Mouse (Mus musculus) neural tube, embryonic 11.5 days (tissue): Measurements from ENCODE around the gene Fam19a2. TPM values are rescaled to one million over a fixed set of nuclear protein-coding genes. Genes with fewer than 3 reads are reported as not detected.

Experiments
- ATAC-seq: fragments of 200-750 bp; cut with Nextera tagmentation; 2 replicates; pipeline ENCODE4 v1.8.0; 2017; ENCODE audit warnings: moderate number of reproducible peaks, mild to moderate bottlenecking, moderate TSS enrichment, moderate library complexity; ENCODE audit not compliant: insufficient read depth, low FRiP score, low TSS enrichment
- DNase-seq: peaks from one replicate; pipeline ENCODE4 v3.0.0-alpha.2; 2015; ENCODE audit warnings: low spot score
- H3K27ac ChIP-seq: fragments of 300-500 bp; sonication (generic); 2 replicates; pipeline ENCODE4 v1.5.1; 2014; ENCODE audit warnings: low read depth, mild to moderate bottlenecking, low read length
- H3K27me3 ChIP-seq: fragments of 300-500 bp; sonication (generic); 2 replicates; pipeline ENCODE4 v1.6.1; 2014; ENCODE audit warnings: mild to moderate bottlenecking, low read length, mixed read lengths; ENCODE audit not compliant: control insufficient read depth, insufficient read depth
- H3K36me3 ChIP-seq: fragments of 300-500 bp; sonication (generic); 2 replicates; pipeline ENCODE4 v1.6.1; 2014; ENCODE audit warnings: mild to moderate bottlenecking, low read length, moderate library complexity, mixed read lengths; ENCODE audit not compliant: control insufficient read depth, insufficient read depth
- H3K4me1 ChIP-seq: fragments of 300-500 bp; sonication (generic); 2 replicates; pipeline ENCODE4 v1.6.1; 2014; ENCODE audit warnings: low read length, mixed read lengths; ENCODE audit not compliant: control insufficient read depth, insufficient read depth
- H3K4me2 ChIP-seq: fragments of 300-500 bp; sonication (generic); 2 replicates; pipeline ENCODE4 v1.6.1; 2014; ENCODE audit warnings: low read depth, mild to moderate bottlenecking, moderate library complexity
- H3K4me3 ChIP-seq: fragments of 300-500 bp; sonication (generic); 2 replicates; pipeline ENCODE4 v1.5.1; 2014; ENCODE audit warnings: low read depth, low read length
- H3K9ac ChIP-seq: fragments of 300-500 bp; sonication (generic); 2 replicates; pipeline ENCODE4 v1.6.1; 2014; ENCODE audit warnings: mild to moderate bottlenecking, low read length
- H3K9me3 ChIP-seq: fragments of 300-500 bp; sonication (generic); 2 replicates; pipeline ENCODE4 v1.6.1; 2016; ENCODE audit warnings: low read length; ENCODE audit not compliant: control insufficient read depth
- WGBS: fragments of 180-500 bp; shearing (Covaris S2); extraction: QIAGEN DNeasy Blood & Tissue Kit; methylation state at CpG from one replicate; pipeline ENCODE4 v1.1.7; 2014; 5-methylcytosine and 5-hydroxymethylcytosine counted together
- polyA plus RNA-seq: library from polyadenylated mRNA; unstranded; fragments of >200 nt; fragmentation: Nextera tagmentation; extraction: Ambion mirVana; gene quantifications from 2 replicates; pipeline ENCODE4 v1.2.1, GENCODE M21; 2014

Fam19a2 gene
- polyA plus RNA-seq, 1 experiment from 2014 or later = 9.9 TPM

- no peak overlapping the region for H3K4me3 ChIP-seq
- H3K9me3 ChIP-seq = no peaks in the 10 kb centered on the region
- no peak overlapping the region for H3K9ac ChIP-seq
- H3K4me1 ChIP-seq = no peaks in the 10 kb centered on the region
- no peak for DNase-seq
- H3K4me2 ChIP-seq = no peak overlapping the region
- WGBS = 63% methylated on average over 3 of the region's 3 CpGs
- H3K27me3 ChIP-seq = no peaks in the 10 kb centered on the region
- no peak overlapping the region for H3K27ac ChIP-seq
- no peaks in the 10 kb centered on the region for H3K36me3 ChIP-seq
- ATAC-seq = no peak
Observed at GRCm38 (mm10) chr10:123402460-123402859, 138.7 kb downstream of the Fam19a2 start.

DNA sequence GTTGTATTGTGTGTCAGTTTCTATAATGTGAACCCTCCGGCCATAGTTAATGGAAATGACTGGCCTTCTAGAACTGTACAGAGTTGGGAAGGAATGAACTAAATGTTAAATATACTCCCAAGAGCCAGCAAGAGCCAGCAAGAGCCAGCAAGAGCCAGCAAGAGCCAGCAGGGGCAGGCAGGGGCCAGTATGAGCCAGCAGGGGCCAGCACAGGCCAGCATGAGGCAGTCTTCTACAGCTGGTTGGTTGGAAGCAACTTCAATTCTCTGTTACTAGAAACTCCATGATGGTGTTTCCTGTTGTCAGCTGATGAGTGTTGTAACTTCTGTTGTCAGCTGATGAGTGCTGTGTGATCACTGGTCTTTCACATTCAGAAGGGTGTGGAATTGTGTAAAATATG, 151.2 kb downstream of the Fam19a2 start:
- Histone ChIP-seq H3K9ac (no peak overlapping the region), H3K27me3 (no peaks in the 10 kb centered on the region), H3K36me3 (no peaks in the 10 kb centered on the region), H3K4me3 (no peak overlapping the region), H3K4me1 (no peaks in the 10 kb centered on the region), H3K9me3 (no peaks in the 10 kb centered on the region), H3K27ac (no peak overlapping the region), H3K4me2 (no peak overlapping the region)
- DNase-seq (no peak), ATAC-seq (no peak)
- WGBS = 88% methylated on average over 1 of the region's 1 CpGs

DNA sequence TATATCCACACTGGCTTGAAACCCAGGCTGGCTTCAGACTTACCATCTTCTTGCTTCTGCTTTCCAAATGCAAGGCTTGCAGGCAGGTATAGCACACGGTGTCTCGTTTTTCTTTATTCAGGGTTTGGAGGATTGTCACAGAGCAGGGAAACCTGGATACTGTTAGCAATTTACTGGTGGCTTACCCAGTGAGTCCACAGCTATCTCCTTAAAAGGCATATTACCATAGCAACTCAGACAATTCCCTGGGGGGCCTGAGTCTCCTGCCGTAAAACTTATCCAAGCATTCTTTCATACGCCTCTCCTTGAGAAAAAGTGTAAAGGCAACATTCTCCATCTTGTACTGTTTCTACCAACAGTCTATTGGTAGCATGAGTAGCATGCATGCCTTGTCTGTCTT, 152.2 kb downstream of the Fam19a2 start:
- Histone ChIP-seq H3K9me3 (no peaks in the 10 kb centered on the region), H3K36me3 (no peaks in the 10 kb centered on the region), H3K4me3 (no peak overlapping the region), H3K9ac (no peak overlapping the region), H3K27ac (no peak overlapping the region), H3K4me1 (no peaks in the 10 kb centered on the region), H3K27me3 (no peaks in the 10 kb centered on the region), H3K4me2 (no peak overlapping the region)
- no peak for DNase-seq
- 53% methylated on average over 4 of the region's 4 CpGs for WGBS
- no peak for ATAC-seq

GRCm38 (mm10) chr10:123418616-123419173, 154.9 kb downstream of the Fam19a2 start:
- no peak overlapping the region for H3K4me2 ChIP-seq
- DNase-seq (peak; percentile 23), ATAC-seq (no peak)
- no peaks in the 10 kb centered on the region for H3K27me3 ChIP-seq
- 76% methylated on average over 7 of the region's 7 CpGs for WGBS
- H3K4me3 ChIP-seq = no peak overlapping the region
- H3K9ac ChIP-seq = no peak overlapping the region
- no peak overlapping the region for H3K27ac ChIP-seq
- H3K9me3 ChIP-seq = no peaks in the 10 kb centered on the region
- H3K4me1 ChIP-seq = no peaks in the 10 kb centered on the region
- no peaks in the 10 kb centered on the region for H3K36me3 ChIP-seq

- no peaks in the 10 kb centered on the region for H3K36me3 ChIP-seq
- DNase-seq = no peak
- H3K27ac ChIP-seq = no peak overlapping the region
- 97% methylated on average over 1 of the region's 1 CpGs for WGBS
- H3K9me3 ChIP-seq = no peaks in the 10 kb centered on the region
- H3K9ac ChIP-seq = no peak overlapping the region
- no peak overlapping the region for H3K4me3 ChIP-seq
- H3K27me3 ChIP-seq = no peaks in the 10 kb centered on the region
- ATAC-seq = no peak
- no peaks in the 10 kb centered on the region for H3K4me1 ChIP-seq
- H3K4me2 ChIP-seq = no peak overlapping the region
Observed at GRCm38 (mm10) chr10:123420249-123420648, 156.5 kb downstream of the Fam19a2 start.

GRCm38 (mm10) chr10:123424482-123424881, 160.7 kb downstream of the Fam19a2 start:
- H3K4me1 ChIP-seq = no peaks in the 10 kb centered on the region
- no peaks in the 10 kb centered on the region for H3K36me3 ChIP-seq
- H3K9ac ChIP-seq = no peak overlapping the region
- 90% methylated on average over 3 of the region's 3 CpGs for WGBS
- DNase-seq = no peak
- ATAC-seq = no peak
- H3K4me3 ChIP-seq = no peak overlapping the region
- no peaks in the 10 kb centered on the region for H3K27me3 ChIP-seq
- no peak overlapping the region for H3K4me2 ChIP-seq
- H3K9me3 ChIP-seq = no peaks in the 10 kb centered on the region
- no peak overlapping the region for H3K27ac ChIP-seq

DNA sequence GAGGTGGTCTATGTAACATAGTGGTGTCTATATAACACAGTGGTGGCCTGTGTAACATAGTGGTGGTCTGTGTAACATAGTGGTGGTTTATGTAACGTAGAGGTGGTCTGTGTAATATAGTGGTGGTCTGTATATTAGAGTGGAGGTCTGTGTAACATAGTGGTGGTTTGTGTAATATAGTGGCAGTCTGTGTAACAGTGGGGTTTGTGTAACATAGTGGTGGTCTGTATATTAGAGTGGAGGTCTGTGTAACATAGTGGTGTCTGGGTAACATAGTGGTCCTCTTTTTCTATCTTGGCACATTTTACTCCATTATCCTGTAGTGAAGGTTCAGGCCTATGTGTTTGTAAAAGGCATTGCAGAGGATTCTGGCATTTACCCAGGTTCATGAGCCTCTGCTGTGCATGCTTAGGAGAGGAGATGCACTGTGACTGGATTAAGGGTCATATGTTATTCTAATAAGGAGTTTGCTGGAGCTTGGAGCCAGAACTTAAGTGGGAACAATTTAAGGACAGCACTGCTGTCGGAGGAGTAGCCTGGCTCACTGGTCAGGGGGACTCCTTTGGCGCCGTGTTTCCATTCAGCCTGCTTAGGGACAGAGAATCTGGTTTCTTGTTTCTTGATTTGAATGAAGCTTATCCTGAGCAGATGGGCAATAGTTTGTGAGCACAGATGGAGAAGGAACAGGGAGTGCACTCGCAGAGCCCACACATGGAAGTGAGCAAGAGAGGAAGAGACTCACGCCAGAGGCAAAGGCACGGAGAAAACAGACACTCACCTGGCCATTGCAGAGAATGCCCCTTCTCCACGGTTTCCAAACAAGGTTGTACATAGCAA, 162.9 kb downstream of the Fam19a2 start:
- no peak overlapping the region for H3K4me2 ChIP-seq
- H3K9ac ChIP-seq = no peak overlapping the region
- no peak for ATAC-seq
- no peaks in the 10 kb centered on the region for H3K27me3 ChIP-seq
- H3K4me3 ChIP-seq = no peak overlapping the region
- WGBS = 85% methylated on average over 8 of the region's 8 CpGs
- H3K4me1 ChIP-seq = no peaks in the 10 kb centered on the region
- H3K36me3 ChIP-seq = no peaks in the 10 kb centered on the region
- no peaks in the 10 kb centered on the region for H3K9me3 ChIP-seq
- no peak for DNase-seq
- H3K27ac ChIP-seq = no peak overlapping the region

DNA sequence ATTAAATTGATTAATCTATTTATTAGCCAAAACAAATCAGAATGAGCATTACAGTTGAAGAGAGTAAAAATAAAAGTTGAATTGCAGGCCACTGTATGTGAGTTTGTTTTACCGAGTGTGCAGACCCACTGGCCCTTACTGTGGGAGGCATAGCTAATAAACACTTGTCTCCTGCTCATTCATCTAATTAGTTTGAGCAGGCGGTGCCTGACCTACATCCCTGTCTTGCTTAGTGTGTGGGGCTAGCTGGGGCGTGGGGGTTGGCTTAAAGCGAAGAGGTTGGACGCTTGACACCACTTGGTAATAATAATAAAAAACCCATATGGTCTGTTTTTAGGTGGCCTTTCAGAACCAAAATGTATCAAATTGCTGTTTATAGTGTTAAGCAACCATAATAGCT, 167.8 kb downstream of the Fam19a2 start:
- WGBS = 72% methylated on average over 5 of the region's 5 CpGs
- Histone ChIP-seq H3K4me1 (no peaks in the 10 kb centered on the region), H3K9me3 (no peaks in the 10 kb centered on the region), H3K27ac (no peak overlapping the region), H3K4me2 (no peak overlapping the region), H3K36me3 (no peaks in the 10 kb centered on the region), H3K4me3 (no peak overlapping the region), H3K9ac (no peak overlapping the region), H3K27me3 (no peaks in the 10 kb centered on the region)
- ATAC-seq = no peak
- no peak for DNase-seq

GRCm38 (mm10) chr10:123437576-123437975, 173.8 kb downstream of the Fam19a2 start:
- Histone ChIP-seq H3K27ac (no peak overlapping the region), H3K9ac (no peak overlapping the region), H3K27me3 (no peaks in the 10 kb centered on the region), H3K4me2 (no peak overlapping the region), H3K36me3 (no peaks in the 10 kb centered on the region), H3K9me3 (no peaks in the 10 kb centered on the region), H3K4me3 (no peak overlapping the region), H3K4me1 (no peaks in the 10 kb centered on the region)
- DNase-seq = no peak
- WGBS = 70% methylated on average over 4 of the region's 4 CpGs
- ATAC-seq = no peak
